Mouse (Mus musculus): Measurements from ENCODE around the gene St7. TPM values are rescaled to one million over a fixed set of nuclear protein-coding genes. Genes with fewer than 3 reads are reported as not detected.

The St7 gene
- polyA plus RNA-seq, 1 experiment from 2014 or later, result 25.0 TPM

DNA sequence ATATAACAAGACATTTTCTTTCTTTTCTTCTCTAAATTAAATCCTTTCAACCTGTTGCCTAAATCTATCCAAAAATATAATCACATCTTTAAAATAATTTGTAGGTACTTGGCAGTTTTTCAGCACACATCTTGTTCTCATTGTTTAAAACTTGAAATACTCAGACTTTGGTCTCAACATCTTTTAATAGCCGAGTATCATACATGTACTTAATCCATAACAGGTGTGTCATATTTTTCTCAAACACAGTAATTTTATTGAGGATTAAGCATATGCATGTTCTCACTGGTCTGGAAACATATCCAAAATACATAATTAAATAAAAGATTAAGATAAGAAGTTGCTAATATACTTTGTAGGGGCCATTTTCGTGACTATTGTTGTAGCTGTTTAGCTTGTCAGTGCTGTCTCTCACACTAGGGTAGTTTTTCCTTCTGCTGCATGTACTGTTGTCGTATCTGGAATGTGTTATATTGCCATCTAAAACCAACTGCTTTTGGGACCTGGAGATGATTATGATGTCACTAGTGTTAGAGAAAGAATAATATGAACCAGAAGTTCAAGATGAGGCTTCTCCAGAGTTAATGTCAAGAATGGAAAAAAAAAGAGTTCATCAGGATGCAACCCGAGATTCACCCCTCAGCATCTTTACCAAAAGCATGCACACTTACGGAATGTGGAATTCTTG, 161.0 kb downstream of the St7 start:
- Histone ChIP-seq H3K4me1 (ENCODE audit: control insufficient read depth, insufficient read depth, low read length) (no peaks in the 10 kb centered on the region), H3K9ac (ENCODE audit: low read depth, low read length) (no peak overlapping the region)
- DNase-seq (ENCODE audit: low spot score), result peak; percentile 58

DNA sequence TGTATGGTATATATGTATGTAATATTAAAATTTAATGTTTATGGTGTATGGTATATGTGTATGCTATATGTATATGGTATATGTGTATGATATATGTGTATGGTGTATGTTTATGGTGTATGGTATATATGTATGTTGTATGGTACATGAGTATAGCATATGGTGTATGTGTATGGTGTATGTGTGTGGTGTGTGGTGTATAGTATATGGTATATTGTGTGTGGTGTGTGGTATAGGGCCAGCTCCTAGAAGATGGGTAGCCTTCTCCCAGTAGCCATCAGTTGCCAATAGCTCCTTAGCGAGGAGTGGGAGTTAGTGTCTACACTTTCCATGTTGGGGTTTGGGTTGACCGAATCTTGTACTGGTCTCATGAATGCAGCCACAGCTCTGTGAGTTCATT, 162.9 kb downstream of the St7 start:
- ATAC-seq (ENCODE audit: low read depth) (no peak), DNase-seq (ENCODE audit: low spot score) (no peak)
- WGBS, result 97% methylated on average over 2 of the region's 2 CpGs

More for the DNA sequence above, 161.0 kb downstream of the St7 start:
- H3K4me2 ChIP-seq (ENCODE audit: low read depth, low read length), result no peak overlapping the region
- 42% methylated on average over 5 of the region's 5 CpGs for WGBS
- H3K4me3 ChIP-seq (ENCODE audit: low read depth, low read length), result no peak overlapping the region
- no peak overlapping the region; the same call in 1 of the 2 replicates for H3K27ac ChIP-seq (replicated peaks; ENCODE audit: low read depth, low read length)
- no peaks in the 10 kb centered on the region for H3K9me3 ChIP-seq (ENCODE audit: control insufficient read depth, low read length)
- H3K36me3 ChIP-seq (ENCODE audit: control insufficient read depth, insufficient read depth, low read length), result 0 out of 2 replicates have a peak, but pooled peaks cover 11% of the 10 kb centered on the region
- ATAC-seq (ENCODE audit: low read depth), result 0 out of 2 replicates have a peak, but pooled peaks have one; percentile 44
- H3K27me3 ChIP-seq (replicated peaks; ENCODE audit: control insufficient read depth, insufficient read depth, low read length), result no peaks in the 10 kb centered on the region

DNA sequence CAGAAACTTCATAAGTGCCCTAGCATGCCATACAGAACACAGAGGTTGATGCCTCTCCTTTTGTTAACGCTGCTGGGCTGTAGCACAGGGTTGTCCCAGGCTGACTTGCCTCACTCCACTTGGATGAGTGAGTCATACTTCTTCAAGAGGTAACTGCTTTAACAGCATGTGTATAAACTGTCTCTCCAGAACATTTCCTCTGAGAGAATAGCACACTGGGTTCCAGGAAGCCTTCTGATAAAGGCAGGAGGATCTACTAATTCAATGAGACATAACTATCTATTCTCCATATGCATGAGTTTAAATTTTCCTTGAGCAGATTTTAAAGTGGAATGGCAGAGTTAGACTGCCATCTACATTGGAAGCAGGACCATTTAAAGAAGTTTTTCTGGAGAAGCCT, 166.8 kb downstream of the St7 start:
- no peak for ATAC-seq (ENCODE audit: low read depth)

More for the DNA sequence above, 162.9 kb downstream of the St7 start:
- H3K27ac ChIP-seq (replicated peaks; ENCODE audit: low read depth, low read length), result no peak overlapping the region
- H3K4me3 ChIP-seq (ENCODE audit: low read depth, low read length), result no peak overlapping the region
- H3K36me3 ChIP-seq (ENCODE audit: control insufficient read depth, insufficient read depth, low read length), result peaks cover 16% of the 10 kb centered on the region; the same call in 1 of the 2 replicates
- H3K27me3 ChIP-seq (replicated peaks; ENCODE audit: control insufficient read depth, insufficient read depth, low read length), result no peaks in the 10 kb centered on the region
- no peaks in the 10 kb centered on the region for H3K4me1 ChIP-seq (ENCODE audit: control insufficient read depth, insufficient read depth, low read length)
- no peak overlapping the region for H3K4me2 ChIP-seq (ENCODE audit: low read depth, low read length)
- no peak overlapping the region for H3K9ac ChIP-seq (ENCODE audit: low read depth, low read length)
- H3K9me3 ChIP-seq (ENCODE audit: control insufficient read depth, low read length), result no peaks in the 10 kb centered on the region

DNA sequence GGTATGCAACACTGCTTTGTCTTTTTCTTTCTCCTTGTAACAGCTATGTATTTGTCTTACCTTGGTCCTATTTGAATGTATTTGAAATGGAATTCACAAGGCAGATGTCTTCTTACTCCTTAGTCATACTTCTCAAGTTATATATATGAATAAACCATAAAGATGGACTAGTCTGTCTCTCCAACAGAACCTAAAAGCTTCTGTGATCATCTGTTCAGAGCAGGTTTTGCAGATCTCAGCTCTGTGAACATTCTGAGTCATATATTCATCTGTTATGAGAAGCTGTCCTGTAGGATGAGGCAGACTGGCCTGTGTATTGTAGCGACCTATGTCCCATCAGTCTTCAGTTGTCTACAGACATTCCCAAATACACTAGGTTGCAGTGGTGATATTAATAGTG, 167.7 kb downstream of the St7 start:
- Histone ChIP-seq H3K9ac (ENCODE audit: low read depth, low read length) (no peak overlapping the region), H3K36me3 (ENCODE audit: control insufficient read depth, insufficient read depth, low read length) (peaks cover 5% of the 10 kb centered on the region; the same call in 1 of the 2 replicates), H3K4me2 (ENCODE audit: low read depth, low read length) (no peak overlapping the region), H3K27me3 (replicated peaks; ENCODE audit: control insufficient read depth, insufficient read depth, low read length) (no peaks in the 10 kb centered on the region), H3K9me3 (ENCODE audit: control insufficient read depth, low read length) (no peaks in the 10 kb centered on the region), H3K4me1 (ENCODE audit: control insufficient read depth, insufficient read depth, low read length) (no peaks in the 10 kb centered on the region), H3K27ac (replicated peaks; ENCODE audit: low read depth, low read length) (no peak overlapping the region), H3K4me3 (ENCODE audit: low read depth, low read length) (no peak overlapping the region)
- ATAC-seq (ENCODE audit: low read depth), result no peak
- no peak for DNase-seq (ENCODE audit: low spot score)
- WGBS, result 94% methylated on average over 1 of the region's 1 CpGs

More for the DNA sequence above, 166.8 kb downstream of the St7 start:
- no peak overlapping the region for H3K9ac ChIP-seq (ENCODE audit: low read depth, low read length)
- H3K27ac ChIP-seq (replicated peaks; ENCODE audit: low read depth, low read length), result no peak overlapping the region
- 96% methylated on average over 1 of the region's 1 CpGs for WGBS
- DNase-seq (ENCODE audit: low spot score), result no peak
- H3K4me2 ChIP-seq (ENCODE audit: low read depth, low read length), result no peak overlapping the region
- no peaks in the 10 kb centered on the region for H3K4me1 ChIP-seq (ENCODE audit: control insufficient read depth, insufficient read depth, low read length)
- no peak overlapping the region for H3K4me3 ChIP-seq (ENCODE audit: low read depth, low read length)
- no peaks in the 10 kb centered on the region for H3K9me3 ChIP-seq (ENCODE audit: control insufficient read depth, low read length)
- peaks cover 8% of the 10 kb centered on the region; the same call in 1 of the 2 replicates for H3K36me3 ChIP-seq (ENCODE audit: control insufficient read depth, insufficient read depth, low read length)
- H3K27me3 ChIP-seq (replicated peaks; ENCODE audit: control insufficient read depth, insufficient read depth, low read length), result no peaks in the 10 kb centered on the region

DNA sequence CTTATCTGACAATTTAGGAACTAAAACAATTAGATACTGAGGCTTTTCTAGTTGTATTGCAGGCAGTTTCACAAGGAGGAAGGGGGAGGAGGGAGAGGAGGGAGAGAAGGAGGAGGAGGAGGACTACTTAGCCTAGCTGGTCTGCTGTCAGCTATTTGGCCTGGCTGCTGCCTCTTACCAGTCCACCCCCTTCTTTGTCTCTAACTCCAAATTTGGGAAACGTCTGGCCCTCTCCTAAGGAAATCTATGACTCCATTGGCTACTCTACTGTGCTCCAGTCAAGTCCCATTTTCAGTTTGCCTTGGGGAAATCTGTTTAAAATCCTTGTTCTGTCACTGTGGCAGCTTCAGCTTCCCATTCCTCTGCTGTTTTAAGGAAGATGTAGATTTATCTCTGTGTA, 175.1 kb downstream of the St7 start:
- WGBS, result 46% methylated on average over 1 of the region's 1 CpGs
- Histone ChIP-seq H3K4me2 (ENCODE audit: low read depth, low read length) (no peak overlapping the region), H3K4me1 (ENCODE audit: control insufficient read depth, insufficient read depth, low read length) (0 out of 2 replicates have a peak, but pooled peaks cover 6% of the 10 kb centered on the region), H3K4me3 (ENCODE audit: low read depth, low read length) (no peak overlapping the region), H3K27ac (replicated peaks; ENCODE audit: low read depth, low read length) (no peak overlapping the region), H3K9ac (ENCODE audit: low read depth, low read length) (no peak overlapping the region), H3K9me3 (ENCODE audit: control insufficient read depth, low read length) (no peaks in the 10 kb centered on the region), H3K36me3 (ENCODE audit: control insufficient read depth, insufficient read depth, low read length) (peaks cover 10% of the 10 kb centered on the region; the same call in 1 of the 2 replicates), H3K27me3 (replicated peaks; ENCODE audit: control insufficient read depth, insufficient read depth, low read length) (no peaks in the 10 kb centered on the region)
- ATAC-seq (ENCODE audit: low read depth) (no peak), DNase-seq (ENCODE audit: low spot score) (no peak)

DNA sequence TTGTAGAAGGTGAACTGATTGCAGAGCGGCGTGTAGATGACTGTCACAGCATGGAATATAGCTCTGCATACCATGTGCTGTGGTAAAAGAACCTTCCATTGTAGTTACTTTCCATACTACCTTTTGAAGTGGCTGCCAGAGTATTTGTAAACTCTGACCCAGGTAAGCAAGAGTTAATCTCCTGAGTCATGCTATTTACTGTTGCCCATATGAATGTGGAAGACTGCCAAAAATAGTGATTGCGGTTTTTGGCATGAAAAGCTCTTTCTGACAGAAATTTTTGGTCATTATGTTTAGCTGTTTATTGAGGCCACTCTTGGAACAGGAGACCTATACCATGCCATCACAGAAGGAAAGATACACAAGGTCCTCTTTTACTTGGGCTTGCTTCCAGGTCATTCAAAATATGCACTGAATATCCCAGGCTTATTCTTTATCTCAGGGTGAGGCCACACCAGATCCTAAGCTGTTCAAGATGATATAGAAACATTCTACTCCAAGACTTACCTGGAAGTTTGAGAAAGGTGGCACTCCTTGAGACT, 179.2 kb downstream of the St7 start:
- Histone ChIP-seq H3K27ac (replicated peaks; ENCODE audit: low read depth, low read length) (no peak overlapping the region), H3K27me3 (replicated peaks; ENCODE audit: control insufficient read depth, insufficient read depth, low read length) (no peaks in the 10 kb centered on the region), H3K4me1 (ENCODE audit: control insufficient read depth, insufficient read depth, low read length) (0 out of 2 replicates have a peak, but pooled peaks cover 10% of the 10 kb centered on the region), H3K4me2 (ENCODE audit: low read depth, low read length) (no peak overlapping the region), H3K36me3 (ENCODE audit: control insufficient read depth, insufficient read depth, low read length) (peaks cover 10% of the 10 kb centered on the region; the same call in 1 of the 2 replicates), H3K9me3 (ENCODE audit: control insufficient read depth, low read length) (no peaks in the 10 kb centered on the region), H3K4me3 (ENCODE audit: low read depth, low read length) (no peak overlapping the region), H3K9ac (ENCODE audit: low read depth, low read length) (no peak overlapping the region)
- DNase-seq (ENCODE audit: low spot score) (peak; percentile 57), ATAC-seq (ENCODE audit: low read depth) (peak; percentile 26; the same call in 1 of the 2 replicates)
- WGBS, result 64% methylated on average over 3 of the region's 3 CpGs

DNA sequence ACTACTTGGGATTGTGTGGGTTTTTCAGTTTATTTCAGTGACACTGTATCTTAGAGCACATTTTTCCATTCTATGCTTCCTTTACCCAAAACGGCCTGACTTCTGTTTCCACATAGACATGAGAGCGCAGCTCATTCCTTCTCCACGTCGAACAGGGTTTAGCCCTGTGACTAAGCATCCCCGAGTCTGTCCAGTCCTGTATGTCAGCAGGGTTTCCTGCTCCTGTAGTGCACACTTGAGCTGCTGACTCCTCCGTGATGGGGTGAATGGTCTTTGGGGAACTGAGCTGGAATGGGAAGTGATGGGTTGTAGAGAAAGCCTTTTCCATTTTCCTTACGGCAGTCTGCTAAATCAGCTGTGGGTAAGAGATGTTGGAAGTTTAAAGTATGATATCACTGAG, 182.9 kb downstream of the St7 start:
- DNase-seq (ENCODE audit: low spot score), result no peak
- H3K4me2 ChIP-seq (ENCODE audit: low read depth, low read length), result no peak overlapping the region
- no peak overlapping the region for H3K4me3 ChIP-seq (ENCODE audit: low read depth, low read length)
- 0 out of 2 replicates have a peak, but pooled peaks cover 10% of the 10 kb centered on the region for H3K4me1 ChIP-seq (ENCODE audit: control insufficient read depth, insufficient read depth, low read length)
- no peaks in the 10 kb centered on the region for H3K36me3 ChIP-seq (ENCODE audit: control insufficient read depth, insufficient read depth, low read length)
- H3K27ac ChIP-seq (replicated peaks; ENCODE audit: low read depth, low read length), result 0 out of 2 replicates have a peak overlapping the region, but pooled peaks have one; percentile 33
- WGBS, result 50% methylated on average over 7 of the region's 7 CpGs
- 0 out of 2 replicates have a peak overlapping the region, but pooled peaks have one; percentile 8 for H3K9ac ChIP-seq (ENCODE audit: low read depth, low read length)
- no peaks in the 10 kb centered on the region for H3K9me3 ChIP-seq (ENCODE audit: control insufficient read depth, low read length)
- ATAC-seq (ENCODE audit: low read depth), result no peak
- no peaks in the 10 kb centered on the region for H3K27me3 ChIP-seq (replicated peaks; ENCODE audit: control insufficient read depth, insufficient read depth, low read length)

DNA sequence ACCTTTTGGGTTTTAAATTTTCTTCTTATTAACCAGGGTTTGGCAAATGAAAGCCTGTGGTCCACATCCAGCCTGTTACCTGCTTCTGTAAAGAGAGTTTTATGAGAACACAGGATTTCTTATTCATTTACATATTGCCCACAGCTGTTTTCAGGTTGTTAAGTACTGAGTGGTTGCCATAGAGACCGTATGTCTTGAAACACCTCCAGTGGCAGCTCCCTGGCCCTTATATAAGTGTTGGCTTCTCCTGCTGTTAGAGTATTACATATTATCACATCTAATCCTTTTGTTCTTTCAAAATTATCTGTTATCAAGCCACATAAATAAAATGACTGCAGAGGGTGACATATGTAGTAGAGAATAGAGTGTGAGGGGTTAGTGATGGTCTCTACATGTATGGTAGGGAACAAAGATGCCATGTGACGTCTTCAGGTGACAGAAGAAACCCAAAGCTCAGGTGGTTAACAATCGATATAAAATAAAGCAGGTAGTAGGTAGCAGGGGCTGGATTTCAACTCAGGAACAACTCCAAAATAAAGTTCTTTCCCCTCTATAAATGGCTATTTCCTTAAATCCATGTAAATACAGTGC, 183.4 kb downstream of the St7 start:
- no peaks in the 10 kb centered on the region for H3K36me3 ChIP-seq (ENCODE audit: control insufficient read depth, insufficient read depth, low read length)
- WGBS, result 82% methylated on average over 3 of the region's 3 CpGs
- H3K27ac ChIP-seq (replicated peaks; ENCODE audit: low read depth, low read length), result 0 out of 2 replicates have a peak overlapping the region, but pooled peaks have one; percentile 33
- H3K9me3 ChIP-seq (ENCODE audit: control insufficient read depth, low read length), result no peaks in the 10 kb centered on the region
- H3K9ac ChIP-seq (ENCODE audit: low read depth, low read length), result no peak overlapping the region
- H3K4me3 ChIP-seq (ENCODE audit: low read depth, low read length), result no peak overlapping the region
- ATAC-seq (ENCODE audit: low read depth), result no peak
- H3K4me2 ChIP-seq (ENCODE audit: low read depth, low read length), result no peak overlapping the region
- no peaks in the 10 kb centered on the region for H3K27me3 ChIP-seq (replicated peaks; ENCODE audit: control insufficient read depth, insufficient read depth, low read length)
- H3K4me1 ChIP-seq (ENCODE audit: control insufficient read depth, insufficient read depth, low read length), result 0 out of 2 replicates have a peak, but pooled peaks cover 10% of the 10 kb centered on the region
- no peak for DNase-seq (ENCODE audit: low spot score)

All from embryonic facial prominence, embryonic 14.5 days (tissue).